Mouse (Mus musculus) effector memory CD4-positive, alpha-beta T cell, adult 5 months (primary cell): Measurements from ENCODE around the gene Pqbp1. TPM values are rescaled to one million over a fixed set of nuclear protein-coding genes. Genes with fewer than 3 reads are reported as not detected.

Experiments used
- polyA plus RNA-seq: library from polyadenylated mRNA; unstranded; fragments of 100-300 nt; shearing (Covaris generic); gene quantifications from one replicate; pipeline ENCODE4 v1.2.1, GENCODE M21; 2017

The Pqbp1 gene
- polyA plus RNA-seq, result 170 TPM

GRCm38 (mm10) chrX:7898880-7899874, at the start of gene Pqbp1, which contains the start of gene Timm17b:
Pqbp1 (minus strand) TSS chrX:7899269.
Timm17b (plus strand) TSS chrX:7899357.

DNA sequence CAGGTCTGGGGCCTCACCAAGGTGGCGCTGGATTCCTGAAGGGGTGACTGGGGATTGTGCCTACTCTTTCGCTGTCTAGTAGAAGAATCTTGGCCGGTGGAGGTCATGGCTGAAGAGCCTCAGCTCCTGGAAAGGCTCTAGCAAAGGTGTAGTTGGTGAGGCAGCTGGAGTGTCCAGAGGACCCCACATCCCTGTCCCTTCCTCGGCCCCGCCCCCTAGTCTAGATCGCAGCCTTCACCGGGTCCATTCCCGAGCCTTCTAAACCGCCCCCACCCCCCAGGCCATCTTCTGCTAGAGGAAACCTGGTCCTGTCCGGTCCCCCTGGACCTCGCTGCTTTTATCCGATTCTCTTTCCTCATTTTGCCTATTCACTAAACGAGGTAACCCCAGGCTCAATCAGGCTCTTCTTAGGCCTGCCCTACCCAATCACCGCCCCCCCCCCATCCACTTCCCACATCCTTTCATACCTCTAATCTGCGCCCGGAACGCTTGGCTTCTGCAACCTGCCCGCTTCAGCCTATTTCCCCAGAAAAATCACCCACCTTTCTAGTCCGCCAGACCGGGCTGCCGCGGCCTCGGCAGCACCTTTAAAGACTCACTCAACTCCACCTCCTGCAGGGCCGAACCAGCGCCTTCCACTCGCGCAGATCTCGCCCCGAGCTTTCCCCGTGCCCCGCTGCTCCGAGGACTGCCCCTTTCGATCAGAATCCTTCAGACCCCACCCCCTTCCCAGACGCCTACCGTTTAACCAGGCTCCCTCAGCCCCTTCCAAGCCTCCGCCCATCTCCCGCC, 48.2 kb upstream of the Pqbp1 start, which contains the start of gene Hdac6:
Gene Hdac6 (minus strand): TSS at position 782 of the 792 bp plus-strand sequence.

GRCm38 (mm10) chrX:7928270-7928790, 29.3 kb upstream of the Pqbp1 start, which contains the start of gene Eras:
Eras (minus strand) TSS chrX:7928607.

DNA sequence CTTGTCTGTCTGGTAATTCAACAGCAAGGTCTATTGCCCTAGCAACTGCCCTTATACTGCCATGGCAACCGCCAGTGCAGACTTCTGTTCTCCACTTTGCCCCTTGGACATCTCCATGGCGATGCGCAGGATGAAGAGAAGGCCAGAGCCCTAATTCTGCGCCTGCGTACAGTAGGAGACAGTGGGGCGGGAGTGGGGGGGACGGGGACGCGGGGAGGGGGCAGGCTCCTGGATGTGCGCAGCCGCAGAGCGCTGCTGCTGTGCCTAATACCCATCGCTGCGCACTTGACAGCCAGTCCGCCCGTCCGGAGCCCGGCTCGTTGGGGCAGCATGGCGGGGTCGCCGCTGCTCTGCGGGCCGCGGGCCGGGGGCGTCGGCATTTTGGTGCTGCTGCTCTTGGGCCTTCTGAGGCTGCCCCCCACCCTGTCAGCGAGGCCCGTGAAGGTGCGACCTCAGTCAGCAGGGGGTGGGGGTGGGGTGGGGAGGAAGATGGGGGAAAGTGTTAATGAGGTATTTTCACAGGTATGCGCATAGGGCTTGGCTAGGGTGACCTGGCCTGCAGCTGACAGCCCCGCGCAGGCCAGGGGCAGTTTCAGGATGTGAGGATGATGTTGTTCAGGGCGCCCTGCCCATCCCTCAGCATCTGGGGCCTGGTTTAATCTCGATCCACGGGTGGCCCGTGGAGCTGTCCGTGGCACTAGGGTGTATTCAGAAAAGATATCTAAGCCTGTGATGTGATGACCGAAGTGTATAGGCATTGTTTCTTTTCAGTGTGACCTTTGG, 20.7 kb upstream of the Pqbp1 start, which contains the start of gene Pcsk1n:
Gene Pcsk1n (plus strand): TSS at position 222 of the 783 bp plus-strand sequence.

GRCm38 (mm10) chrX:7909242-7909641, 10.2 kb upstream of the Pqbp1 start, which contains the start of gene Gm10490:
Gm10490 (plus strand) TSS chrX:7909542.

DNA sequence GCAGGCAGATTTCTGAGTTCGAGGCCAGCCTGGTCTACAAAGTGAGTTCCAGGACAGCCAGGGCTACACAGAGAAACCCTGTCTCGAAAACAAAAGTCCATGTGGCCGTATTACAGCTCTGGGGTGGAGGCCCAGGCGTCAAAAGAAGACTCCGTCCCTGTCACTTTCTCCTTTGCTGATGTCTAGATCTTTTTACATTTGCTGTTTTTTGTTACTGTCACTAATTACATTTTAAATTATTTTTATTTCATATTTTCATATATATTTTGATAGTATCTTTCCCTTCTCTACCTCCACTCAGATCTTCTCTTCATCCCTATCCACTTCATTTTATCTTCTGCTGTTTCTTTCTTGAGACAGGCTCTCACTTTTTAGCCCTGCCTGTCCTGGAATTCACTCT, 8.7 kb upstream of the Pqbp1 start, which contains the start of gene Gm10491:
Gene Gm10491 (minus strand): TSS at position 101 of the 400 bp plus-strand sequence.

GRCm38 (mm10) chrX:7883841-7884567, 15.1 kb downstream of the Pqbp1 start, which contains the start of gene Slc35a2:
Slc35a2 (plus strand) TSS chrX:7884028.

GRCm38 (mm10) chrX:7878007-7878419, 21.1 kb downstream of the Pqbp1 start, which contains the start of gene Pim2:
Pim2 (plus strand) TSS chrX:7878262.

Other genes starting within 250 kb of the Pqbp1 start
- 21.6 TPM for gene Prickle3, start 242.0 kb downstream of the Pqbp1 start, polyA plus RNA-seq
- 30.3 TPM for gene Plp2, start 227.9 kb downstream of the Pqbp1 start, polyA plus RNA-seq
- not detected for gene Magix, start 218.0 kb downstream of the Pqbp1 start, polyA plus RNA-seq
- gene Gpkow, start 202.1 kb downstream of the Pqbp1 start, polyA plus RNA-seq, result 68.3 TPM
- gene Wdr45, start 184.9 kb downstream of the Pqbp1 start, polyA plus RNA-seq, result 98.4 TPM
- gene Gm45208, start 177.0 kb downstream of the Pqbp1 start, polyA plus RNA-seq, result not detected
- gene Praf2, start 170.8 kb downstream of the Pqbp1 start, polyA plus RNA-seq, result 19.8 TPM
- 0.12 TPM for gene Ccdc120, start 148.4 kb downstream of the Pqbp1 start, polyA plus RNA-seq
- 64.9 TPM for gene Tfe3, start 136.7 kb downstream of the Pqbp1 start, polyA plus RNA-seq
- gene Gripap1, start 109.5 kb downstream of the Pqbp1 start, polyA plus RNA-seq, result 104 TPM
- gene Kcnd1, start 77.0 kb downstream of the Pqbp1 start, polyA plus RNA-seq, result 0.19 TPM
- gene Otud5, start 57.9 kb downstream of the Pqbp1 start, polyA plus RNA-seq, result 191 TPM
- 233 TPM for gene Pim2, start 21.0 kb downstream of the Pqbp1 start, polyA plus RNA-seq
- 38.7 TPM for gene Slc35a2, start 15.2 kb downstream of the Pqbp1 start, polyA plus RNA-seq
- 101 TPM for gene Timm17b, start 88 bp upstream of the Pqbp1 start, polyA plus RNA-seq
- not detected for gene Gm10491, start 8.6 kb upstream of the Pqbp1 start, polyA plus RNA-seq
- not detected for gene Gm10490, start 10.3 kb upstream of the Pqbp1 start, polyA plus RNA-seq
- gene Pcsk1n, start 20.6 kb upstream of the Pqbp1 start, polyA plus RNA-seq, result not detected
- not detected for gene Eras, start 29.3 kb upstream of the Pqbp1 start, polyA plus RNA-seq
- gene Hdac6, start 48.6 kb upstream of the Pqbp1 start, polyA plus RNA-seq, result 12.9 TPM
- not detected for gene Gata1, start 78.8 kb upstream of the Pqbp1 start, polyA plus RNA-seq
- gene Glod5, start 119.2 kb upstream of the Pqbp1 start, polyA plus RNA-seq, result not detected
- gene Suv39h1, start 175.5 kb upstream of the Pqbp1 start, polyA plus RNA-seq, result 22.0 TPM
- gene Was, start 191.2 kb upstream of the Pqbp1 start, polyA plus RNA-seq, result 51.5 TPM
- gene Wdr13, start 233.6 kb upstream of the Pqbp1 start, polyA plus RNA-seq, result 19.5 TPM
- gene Rbm3, start 246.6 kb upstream of the Pqbp1 start, polyA plus RNA-seq, result 967 TPM